In the genomic region with DNA sequence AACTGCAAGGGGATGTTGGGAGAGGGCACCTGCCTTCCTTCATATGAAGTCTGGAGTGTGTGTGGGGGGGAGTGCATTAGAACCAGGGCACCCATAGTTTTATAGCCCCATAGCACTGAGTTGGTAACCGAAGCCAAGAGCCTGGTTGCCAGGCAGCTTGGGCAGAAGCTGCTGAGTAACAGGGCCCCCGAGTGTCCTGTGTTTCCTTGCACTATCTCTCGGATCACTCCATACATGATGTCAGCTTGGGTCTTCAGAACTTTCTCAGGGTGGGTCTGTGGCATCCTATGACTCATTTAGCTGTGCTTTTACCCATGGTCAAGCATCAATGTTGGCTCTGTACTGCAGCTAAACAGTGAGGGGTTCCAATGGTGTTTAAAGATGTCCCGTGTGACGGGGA, we compare ENCODE assay signal across 14 mouse cellular contexts. TPM values are rescaled to one million over a fixed set of nuclear protein-coding genes. Genes with fewer than 3 reads are reported as not detected.
A peak's percentile ranks its signal among the peaks of the same experiment; 100 is the strongest.
DNase-seq lines count a peak whose midpoint lies in the region; ATAC-seq and TF ChIP-seq lines count a peak whose summit lies in the region.
"Had no signal": no experiment of that assay in that cellular context is flagged by ENCODE, and none has a peak within 500 bp of the region (broad histone marks: within the 10 kb centered on the region; RNA-seq: fewer than 3 reads in every experiment).

No protein-coding gene starts in this region.

- intact Hi-C loops in left cerebral cortex, postnatal 4 days (cut with DNase I): no loop called here

- H3K27ac ChIP-seq in embryonic facial prominence, embryonic 14.5 days (replicated peaks; ENCODE audit: low read depth, low read length): 0 out of 2 replicates have a peak overlapping the region, but pooled peaks have one; percentile 8
- H3K27ac ChIP-seq in embryonic facial prominence, embryonic 10.5 days (replicated peaks): no peak overlapping the region
- peak overlapping the region; percentile 77 for H3K27ac ChIP-seq in kidney, postnatal 0 days
- H3K27ac ChIP-seq in heart, embryonic 15.5 days: peak overlapping the region; percentile 96
- H3K27ac ChIP-seq in liver, embryonic 16.5 days (ENCODE audit: low read length): peak overlapping the region; percentile 16; the same call in 1 of the 2 replicates
- H3K27ac ChIP-seq: midbrain, embryonic 10.5 days had no signal

- no peak for TF ChIP-seq CTCF in kidney, postnatal 0 days (IDR thresholded peaks at IDR 0.05; ENCODE audit: low read depth)

- no peak for ATAC-seq in embryonic facial prominence, embryonic 14.5 days (ENCODE audit: low read depth)
- ATAC-seq in kidney, postnatal 0 days (replicated peaks; ENCODE audit: low FRiP score, low read depth): no peak
- ATAC-seq in heart, embryonic 15.5 days (replicated peaks; ENCODE audit: insufficient number of reproducible peaks, insufficient read depth, low FRiP score, low read depth): no peak
- ATAC-seq in liver, embryonic 16.5 days (ENCODE audit: low read depth): no peak
- ATAC-seq: forebrain, postnatal 0 days had no signal

- H3K4me2 ChIP-seq in embryonic facial prominence, embryonic 14.5 days (ENCODE audit: low read depth, low read length): no peak overlapping the region
- H3K4me2 ChIP-seq in kidney, postnatal 0 days (ENCODE audit: low read length): peak overlapping the region; percentile 24; the same call in 1 of the 2 replicates
- peak overlapping the region; percentile 85 for H3K4me2 ChIP-seq in heart, embryonic 15.5 days
- peak overlapping the region; percentile 43; the same call in 1 of the 2 replicates for H3K4me2 ChIP-seq in liver, embryonic 16.5 days (ENCODE audit: low read depth, low read length)

- H3K4me1 ChIP-seq in embryonic facial prominence, embryonic 14.5 days (ENCODE audit: control insufficient read depth, insufficient read depth, low read length): peaks cover 51% of the 10 kb centered on the region
- H3K4me1 ChIP-seq in embryonic facial prominence, embryonic 10.5 days: peaks cover 59% of the 10 kb centered on the region
- peaks cover 39% of the 10 kb centered on the region for H3K4me1 ChIP-seq in kidney, postnatal 0 days (replicated peaks; ENCODE audit: insufficient read depth, low read length)
- peaks cover 76% of the 10 kb centered on the region for H3K4me1 ChIP-seq in heart, embryonic 15.5 days (replicated peaks)
- peaks cover 74% of the 10 kb centered on the region for H3K4me1 ChIP-seq in liver, embryonic 16.5 days (ENCODE audit: control insufficient read depth, low read depth, low read length)

- 0 out of 2 replicates have a peak overlapping the region, but pooled peaks have one; percentile 30 for H3K9ac ChIP-seq in embryonic facial prominence, embryonic 14.5 days (ENCODE audit: low read depth, low read length)
- no peak overlapping the region for H3K9ac ChIP-seq in kidney, postnatal 0 days (ENCODE audit: low read depth, low read length)
- H3K9ac ChIP-seq in heart, embryonic 15.5 days: no peak overlapping the region
- no peak overlapping the region for H3K9ac ChIP-seq in liver, embryonic 16.5 days (ENCODE audit: low read depth, low read length)
- H3K9ac ChIP-seq: embryonic facial prominence, embryonic 15.5 days; forebrain, postnatal 0 days had no signal

- DNase-seq in embryonic facial prominence, embryonic 14.5 days (ENCODE audit: low spot score): no peak
- no peak for DNase-seq in embryonic facial prominence, embryonic 10.5 days (ENCODE audit: low spot score)
- no peak for DNase-seq in kidney, postnatal 0 days (ENCODE audit: low spot score)
- DNase-seq in kidney, postnatal 36 days: no peak
- DNase-seq in left cerebral cortex, postnatal 4 days: no peak
- no peak for DNase-seq in embryo, embryonic 9.5 days (ENCODE audit: extremely low spot score)
- DNase-seq: adrenal gland, postnatal 10 days; cerebellum, adult 11-12 months; forebrain, postnatal 0 days had no signal

- H3K9me3 ChIP-seq in embryonic facial prominence, embryonic 14.5 days (ENCODE audit: control insufficient read depth, low read length): no peaks in the 10 kb centered on the region
- no peaks in the 10 kb centered on the region for H3K9me3 ChIP-seq in embryonic facial prominence, embryonic 10.5 days
- no peaks in the 10 kb centered on the region for H3K9me3 ChIP-seq in kidney, postnatal 0 days (replicated peaks; ENCODE audit: low read length)
- no peaks in the 10 kb centered on the region for H3K9me3 ChIP-seq in heart, embryonic 15.5 days (replicated peaks)
- no peaks in the 10 kb centered on the region for H3K9me3 ChIP-seq in liver, embryonic 16.5 days (replicated peaks; ENCODE audit: control insufficient read depth, low read length)
- H3K9me3 ChIP-seq: embryonic facial prominence, embryonic 15.5 days; midbrain, embryonic 10.5 days had no signal

- peaks cover 32% of the 10 kb centered on the region for H3K36me3 ChIP-seq in embryonic facial prominence, embryonic 14.5 days (ENCODE audit: control insufficient read depth, insufficient read depth, low read length)
- H3K36me3 ChIP-seq in embryonic facial prominence, embryonic 10.5 days (replicated peaks): peaks cover 72% of the 10 kb centered on the region
- 0 out of 2 replicates have a peak, but pooled peaks cover 3% of the 10 kb centered on the region for H3K36me3 ChIP-seq in kidney, postnatal 0 days (ENCODE audit: insufficient read depth, low read length)
- H3K36me3 ChIP-seq in heart, embryonic 15.5 days: peaks cover 12% of the 10 kb centered on the region
- no peaks in the 10 kb centered on the region; the same call in 1 of the 2 replicates for H3K36me3 ChIP-seq in liver, embryonic 16.5 days (ENCODE audit: control insufficient read depth, insufficient read depth)

- no peak overlapping the region for H3K4me3 ChIP-seq in embryonic facial prominence, embryonic 14.5 days (ENCODE audit: low read depth, low read length)
- H3K4me3 ChIP-seq in embryonic facial prominence, embryonic 10.5 days: no peak overlapping the region
- H3K4me3 ChIP-seq in kidney, postnatal 0 days (replicated peaks; ENCODE audit: low read depth, low read length): no peak overlapping the region
- peak overlapping the region; percentile 9 for H3K4me3 ChIP-seq in heart, embryonic 15.5 days
- H3K4me3 ChIP-seq in liver, embryonic 16.5 days (ENCODE audit: low read depth, low read length): no peak overlapping the region
- H3K4me3 ChIP-seq: embryonic facial prominence, embryonic 15.5 days had no signal

- H3K27me3 ChIP-seq in embryonic facial prominence, embryonic 14.5 days (replicated peaks; ENCODE audit: control insufficient read depth, insufficient read depth, low read length): no peaks in the 10 kb centered on the region
- no peaks in the 10 kb centered on the region for H3K27me3 ChIP-seq in embryonic facial prominence, embryonic 10.5 days (replicated peaks; ENCODE audit: low read depth, poor library complexity, severe bottlenecking)
- no peaks in the 10 kb centered on the region for H3K27me3 ChIP-seq in kidney, postnatal 0 days (ENCODE audit: insufficient read depth, low read length)
- H3K27me3 ChIP-seq in heart, embryonic 15.5 days: no peaks in the 10 kb centered on the region
- H3K27me3 ChIP-seq in liver, embryonic 16.5 days (ENCODE audit: control insufficient read depth, insufficient read depth, low read depth, low read length): no peaks in the 10 kb centered on the region
- H3K27me3 ChIP-seq: embryonic facial prominence, embryonic 15.5 days had no signal

- WGBS in embryonic facial prominence, embryonic 14.5 days: 86% methylated on average over 5 of the region's 5 CpGs
- 91% methylated on average over 5 of the region's 5 CpGs for WGBS in embryonic facial prominence, embryonic 10.5 days
- WGBS in kidney, postnatal 0 days: 82% methylated on average over 5 of the region's 5 CpGs
- WGBS in heart, embryonic 15.5 days: 57% methylated on average over 5 of the region's 5 CpGs
- 26% methylated on average over 5 of the region's 5 CpGs for whole genome bisulfite sequencing in liver, embryonic 16.5 days (ENCODE audit: insufficient replicate concordance)

RNA-seq across cellular contexts. Expression of a gene that starts 4.5 kb away (rescaled TPM):
- 635 and 636 TPM in 2 replicates for polyA plus RNA-seq in embryonic facial prominence, embryonic 14.5 days (2014; fragmentation: Nextera tagmentation; extraction: Ambion mirVana)
- polyA plus RNA-seq in embryonic facial prominence, embryonic 10.5 days (2016; fragmentation: Nextera tagmentation; extraction: Ambion mirVana): 251 and 255 TPM in 2 replicates
- polyA plus RNA-seq in kidney, postnatal 0 days (2015; fragmentation: Nextera tagmentation; extraction: Ambion mirVana): 621 and 647 TPM in 2 replicates
- polyA plus RNA-seq in heart, embryonic 15.5 days (2015; fragmentation: Nextera tagmentation; extraction: Ambion mirVana): 780 and 813 TPM in 2 replicates
- 139 and 152 TPM in 2 replicates for polyA plus RNA-seq in liver, embryonic 16.5 days (2015; fragmentation: Nextera tagmentation; extraction: Ambion mirVana)
- 100 to 1,000 TPM; 249 to 263 TPM for total RNA-seq in left cerebral cortex, postnatal 4 days (2021)

RNA-seq across cellular contexts. Expression of a gene that starts 12.0 kb away (rescaled TPM):
- polyA plus RNA-seq in embryonic facial prominence, embryonic 14.5 days (2014; fragmentation: Nextera tagmentation; extraction: Ambion mirVana): 52.2 and 66.7 TPM in 2 replicates
- polyA plus RNA-seq in embryonic facial prominence, embryonic 10.5 days (2016; fragmentation: Nextera tagmentation; extraction: Ambion mirVana): 130 and 132 TPM in 2 replicates
- 69.1 and 72.3 TPM in 2 replicates for polyA plus RNA-seq in kidney, postnatal 0 days (2015; fragmentation: Nextera tagmentation; extraction: Ambion mirVana)
- polyA plus RNA-seq in heart, embryonic 15.5 days (2015; fragmentation: Nextera tagmentation; extraction: Ambion mirVana): 45.7 and 66.2 TPM in 2 replicates
- polyA plus RNA-seq in liver, embryonic 16.5 days (2015; fragmentation: Nextera tagmentation; extraction: Ambion mirVana): 33.7 and 34.1 TPM in 2 replicates
- total RNA-seq in left cerebral cortex, postnatal 4 days (2021): 10 to 100 TPM; 41.6 to 44.8 TPM

RNA-seq across cellular contexts. Expression of a gene that starts 37.4 kb away (rescaled TPM):
- 14.7 and 18.2 TPM in 2 replicates for polyA plus RNA-seq in embryonic facial prominence, embryonic 14.5 days (2014; fragmentation: Nextera tagmentation; extraction: Ambion mirVana)
- 0.60 and 0.77 TPM in 2 replicates for polyA plus RNA-seq in embryonic facial prominence, embryonic 10.5 days (2016; fragmentation: Nextera tagmentation; extraction: Ambion mirVana)
- 3.4 and 3.9 TPM in 2 replicates for polyA plus RNA-seq in kidney, postnatal 0 days (2015; fragmentation: Nextera tagmentation; extraction: Ambion mirVana)
- polyA plus RNA-seq in heart, embryonic 15.5 days (2015; fragmentation: Nextera tagmentation; extraction: Ambion mirVana): 3.8 and 4.7 TPM in 2 replicates
- polyA plus RNA-seq in liver, embryonic 16.5 days (2015; fragmentation: Nextera tagmentation; extraction: Ambion mirVana): 0.78 and 0.83 TPM in 2 replicates
- under 1 TPM; 0.38 TPM for total RNA-seq in left cerebral cortex, postnatal 4 days (2021)
- total RNA-seq: neutrophil, adult 5-6 weeks had no signal

RNA-seq across cellular contexts. Expression of a gene that starts 49.1 kb away (rescaled TPM):
- 1.9 and 2.0 TPM in 2 replicates for polyA plus RNA-seq in embryonic facial prominence, embryonic 14.5 days (2014; fragmentation: Nextera tagmentation; extraction: Ambion mirVana)
- 1.0 and 1.5 TPM in 2 replicates for polyA plus RNA-seq in embryonic facial prominence, embryonic 10.5 days (2016; fragmentation: Nextera tagmentation; extraction: Ambion mirVana)
- 12.6 and 13.4 TPM in 2 replicates for polyA plus RNA-seq in kidney, postnatal 0 days (2015; fragmentation: Nextera tagmentation; extraction: Ambion mirVana)
- polyA plus RNA-seq in heart, embryonic 15.5 days (2015; fragmentation: Nextera tagmentation; extraction: Ambion mirVana): 25.8 and 27.5 TPM in 2 replicates
- 0.36 and 0.65 TPM in 2 replicates for polyA plus RNA-seq in liver, embryonic 16.5 days (2015; fragmentation: Nextera tagmentation; extraction: Ambion mirVana)
- total RNA-seq in left cerebral cortex, postnatal 4 days (2021): 1 to 10 TPM; 1.1 to 1.5 TPM
- total RNA-seq: neutrophil, adult 5-6 weeks had no signal

RNA-seq across cellular contexts. Expression of a gene that starts 52.2 kb away (rescaled TPM):
- 3.5 TPM in 2 replicates for polyA plus RNA-seq in embryonic facial prominence, embryonic 14.5 days (2014; fragmentation: Nextera tagmentation; extraction: Ambion mirVana)
- 4.4 and 4.6 TPM in 2 replicates for polyA plus RNA-seq in embryonic facial prominence, embryonic 10.5 days (2016; fragmentation: Nextera tagmentation; extraction: Ambion mirVana)
- 1.0 and 1.1 TPM in 2 replicates for polyA plus RNA-seq in kidney, postnatal 0 days (2015; fragmentation: Nextera tagmentation; extraction: Ambion mirVana)
- 2.4 and 3.7 TPM in 2 replicates for polyA plus RNA-seq in heart, embryonic 15.5 days (2015; fragmentation: Nextera tagmentation; extraction: Ambion mirVana)
- polyA plus RNA-seq in liver, embryonic 16.5 days (2015; fragmentation: Nextera tagmentation; extraction: Ambion mirVana): 69.6 and 71.3 TPM in 2 replicates
- not detected for total RNA-seq in left cerebral cortex, postnatal 4 days (2021)
